Mouse (Mus musculus): ENCODE results near the gene Pnma5.

GRCm38 (mm10) chrX:73037003-73037402 is at the start of gene Pnma5:
- no peak for TF ChIP-seq EP300 (IDR thresholded peaks at IDR 0.05; ENCODE audit: low read depth)
- no peak for TF ChIP-seq CTCF (IDR thresholded peaks at IDR 0.05; ENCODE audit: low read depth)
